Mouse (Mus musculus): ENCODE measurements at regions not wholly inside any gene's neighbourhood (a gene's known extent, or its start where the extent isn't known, plus 50 kb on each side); places are given as distances from the start of the nearest gene placed in this dataset.

DNA sequence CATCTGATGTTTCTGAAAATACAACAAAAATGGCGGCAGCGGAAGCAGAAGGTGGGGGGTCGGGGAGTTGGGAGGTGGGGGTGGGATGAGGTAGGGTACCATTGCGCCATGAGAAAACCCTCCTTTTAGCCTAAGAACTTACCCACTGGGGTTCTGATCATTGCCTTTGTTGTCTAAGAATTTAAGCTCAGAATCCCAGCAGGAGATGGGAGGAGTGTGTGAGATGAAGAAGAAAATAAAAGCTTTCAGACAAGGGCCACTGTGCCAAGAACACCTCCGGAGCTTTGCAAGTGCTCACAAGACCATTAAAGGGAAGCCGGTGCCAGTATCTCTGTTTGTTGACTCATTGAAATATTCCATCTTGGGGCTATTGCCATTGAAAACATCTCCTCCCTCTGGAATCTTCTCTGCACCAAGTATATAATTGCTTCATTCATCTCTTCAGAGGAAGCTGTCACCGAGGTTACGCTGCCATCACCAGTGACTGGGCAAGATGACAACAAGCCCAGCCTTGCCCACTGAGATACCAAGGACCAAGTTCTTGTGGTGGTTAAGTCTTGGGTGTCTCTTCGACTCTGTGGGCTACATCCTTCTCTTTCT lies 614.0 kb upstream of the Adam5 start:
- Histone ChIP-seq H3K4me3 (ENCODE audit: insufficient read depth in 1 of 2, low read depth in 1 of 2, low read length in 2 of 2, poor library complexity in 1 of 2, severe bottlenecking in 1 of 2) (no peak overlapping the region), H3K9ac (ENCODE audit: insufficient read depth, low read depth, low read length, poor library complexity, severe bottlenecking) (no peak overlapping the region), H3K4me1 (ENCODE audit: control insufficient read depth in 2 of 2, insufficient read depth in 2 of 2, low read length in 2 of 2, poor library complexity in 1 of 2) (peaks cover 1 to 8% of the 10 kb centered on the region in 2 experiments; a peak in 3 of 4 replicates), H3K36me3 (ENCODE audit: control insufficient read depth, insufficient read depth, low read length, poor library complexity, severe bottlenecking) (no peaks in the 10 kb centered on the region), H3K9me3 (ENCODE audit: control insufficient read depth, insufficient read depth, low read depth, low read length) (no peaks in the 10 kb centered on the region), H3K27ac (ENCODE audit: insufficient read depth, low read depth, low read length, poor library complexity, severe bottlenecking) (no peak overlapping the region)
- in situ Hi-C loops (cut with MboI; ENCODE audit: low sequenced_read_pairs in 2 of 2, unreplicated experiment in 2 of 2): no loop called here
- no peak for DNase-seq (ENCODE audit: low read depth, low spot score)
- TF ChIP-seq HCFC1 (IDR thresholded peaks at IDR 0.05; ENCODE audit: borderline replicate concordance, insufficient read depth, low read length): no peak
- TF ChIP-seq ZC3H11A (IDR thresholded peaks at IDR 0.05; ENCODE audit: borderline replicate concordance, low read depth, low read length): no peak
- TF ChIP-seq ZNF384 (IDR thresholded peaks at IDR 0.05; ENCODE audit: low read depth, low read length): no peak
- no peak for TF ChIP-seq MAFK (IDR thresholded peaks at IDR 0.05; ENCODE audit: insufficient read depth, low read depth, low read length)
- TF ChIP-seq CHD2 (IDR thresholded peaks at IDR 0.05; ENCODE audit: low read depth, low read length): no peak

DNA sequence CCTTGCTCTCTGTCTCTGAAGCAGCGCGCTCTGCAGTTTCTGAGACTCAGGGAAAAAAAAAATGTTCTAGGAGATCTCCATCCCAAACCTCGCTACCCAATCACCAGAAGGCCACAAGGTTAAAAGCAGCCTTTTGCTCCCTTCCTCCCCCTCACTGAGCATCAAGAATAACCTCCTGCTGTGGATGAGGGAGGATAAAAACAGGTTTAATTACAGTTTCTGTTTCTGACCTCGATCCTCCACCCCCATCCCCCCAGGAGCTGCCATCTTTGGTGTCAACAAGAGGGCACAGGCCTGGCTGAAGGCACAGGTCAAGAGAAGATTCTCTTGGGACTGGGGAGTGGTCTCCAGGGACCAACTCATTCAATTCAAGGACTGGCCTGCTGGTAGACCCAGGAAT lies 613.0 kb upstream of the Adam5 start:
- TF ChIP-seq ZC3H11A (IDR thresholded peaks at IDR 0.05; ENCODE audit: borderline replicate concordance, low read depth, low read length): no peak
- TF ChIP-seq MAFK (IDR thresholded peaks at IDR 0.05; ENCODE audit: insufficient read depth, low read depth, low read length): no peak
- no peak for TF ChIP-seq HCFC1 (IDR thresholded peaks at IDR 0.05; ENCODE audit: borderline replicate concordance, insufficient read depth, low read length)
- TF ChIP-seq CHD2 (IDR thresholded peaks at IDR 0.05; ENCODE audit: low read depth, low read length): no peak
- no peak for TF ChIP-seq ZNF384 (IDR thresholded peaks at IDR 0.05; ENCODE audit: low read depth, low read length)
- in situ Hi-C loops (cut with MboI; ENCODE audit: low sequenced_read_pairs in 2 of 2, unreplicated experiment in 2 of 2): no loop called here
- no peak for DNase-seq (ENCODE audit: low read depth, low spot score)
- Histone ChIP-seq H3K4me1 (ENCODE audit: control insufficient read depth in 2 of 2, insufficient read depth in 2 of 2, low read length in 2 of 2, poor library complexity in 1 of 2) (peaks cover 1 to 8% of the 10 kb centered on the region in 2 experiments; a peak in 3 of 4 replicates), H3K9ac (ENCODE audit: insufficient read depth, low read depth, low read length, poor library complexity, severe bottlenecking) (no peak overlapping the region), H3K4me3 (ENCODE audit: insufficient read depth in 1 of 2, low read depth in 1 of 2, low read length in 2 of 2, poor library complexity in 1 of 2, severe bottlenecking in 1 of 2) (no peak overlapping the region), H3K36me3 (ENCODE audit: control insufficient read depth, insufficient read depth, low read length, poor library complexity, severe bottlenecking) (no peaks in the 10 kb centered on the region), H3K27ac (ENCODE audit: insufficient read depth, low read depth, low read length, poor library complexity, severe bottlenecking) (no peak overlapping the region), H3K9me3 (ENCODE audit: control insufficient read depth, insufficient read depth, low read depth, low read length) (no peaks in the 10 kb centered on the region)

DNA sequence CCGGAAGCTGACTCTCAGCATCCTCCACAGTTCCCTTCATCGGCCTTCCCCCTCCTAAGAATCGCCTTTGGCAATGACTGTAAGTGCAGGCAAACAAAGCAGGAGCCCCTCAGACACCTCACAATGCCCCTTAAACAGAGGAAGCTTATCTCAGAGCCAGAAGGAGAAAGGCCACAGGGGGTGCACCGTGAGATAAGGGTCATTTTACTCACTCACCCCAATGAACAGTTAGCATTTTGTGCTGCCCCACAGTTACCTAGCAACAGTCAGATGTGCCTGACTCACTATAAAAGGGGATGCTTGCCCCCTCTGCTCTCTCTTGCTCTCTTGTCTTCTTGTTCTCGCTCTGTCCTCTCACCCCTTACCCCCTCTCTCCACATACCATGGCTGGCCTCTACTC lies 606.4 kb upstream of the Adam5 start:
- no peaks in the 10 kb centered on the region for H3K36me3 ChIP-seq (ENCODE audit: control insufficient read depth, insufficient read depth, low read length, poor library complexity, severe bottlenecking)
- in situ Hi-C loops (cut with MboI; ENCODE audit: low sequenced_read_pairs in 2 of 2, unreplicated experiment in 2 of 2): no loop called here
- H3K9me3 ChIP-seq (ENCODE audit: control insufficient read depth, insufficient read depth, low read depth, low read length): no peaks in the 10 kb centered on the region
- H3K27ac ChIP-seq (ENCODE audit: insufficient read depth, low read depth, low read length, poor library complexity, severe bottlenecking): no peak overlapping the region
- peaks cover 0 to 5% of the 10 kb centered on the region in 2 experiments; a peak in 1 of 4 replicates for H3K4me1 ChIP-seq (ENCODE audit: control insufficient read depth in 2 of 2, insufficient read depth in 2 of 2, low read length in 2 of 2, poor library complexity in 1 of 2)
- H3K9ac ChIP-seq (ENCODE audit: insufficient read depth, low read depth, low read length, poor library complexity, severe bottlenecking): no peak overlapping the region
- no peak overlapping the region for H3K4me3 ChIP-seq (ENCODE audit: insufficient read depth in 1 of 2, low read depth in 1 of 2, low read length in 2 of 2, poor library complexity in 1 of 2, severe bottlenecking in 1 of 2)
- no peak for DNase-seq (ENCODE audit: low read depth, low spot score)
- TF ChIP-seq ZNF384 (IDR thresholded peaks at IDR 0.05; ENCODE audit: low read depth, low read length): no peak

DNA sequence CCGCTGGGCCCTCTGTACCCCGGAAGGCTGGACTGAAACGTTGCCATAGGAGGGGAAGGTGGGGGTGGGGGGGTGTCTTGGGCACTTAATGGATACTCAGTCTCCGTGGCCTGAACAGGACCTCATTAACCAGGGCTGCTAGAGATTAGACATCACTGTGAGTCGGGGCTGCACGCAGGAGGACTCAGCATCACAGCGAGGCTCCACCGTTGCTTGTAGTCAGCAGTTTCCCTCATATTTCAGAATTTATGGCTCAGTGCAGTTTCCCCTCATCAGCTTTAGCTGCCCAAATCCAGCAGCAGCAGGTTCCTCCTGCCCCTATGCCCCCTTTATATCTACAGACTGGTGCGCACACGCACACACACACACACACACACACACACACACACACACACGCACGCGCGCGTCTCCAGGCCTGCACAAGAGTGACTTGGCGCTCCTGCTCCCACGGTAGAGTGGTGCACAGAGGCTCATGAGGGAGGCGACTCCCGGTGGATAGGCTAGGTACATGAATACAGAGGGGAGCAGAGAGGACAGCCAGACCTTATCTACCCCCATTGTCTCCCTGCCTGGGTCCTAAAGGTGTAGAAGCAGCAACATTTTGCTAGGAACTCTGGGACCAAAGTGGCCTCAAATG lies 605.8 kb upstream of the Adam5 start:
- Histone ChIP-seq H3K36me3 (ENCODE audit: control insufficient read depth, insufficient read depth, low read length, poor library complexity, severe bottlenecking) (no peaks in the 10 kb centered on the region), H3K4me1 (ENCODE audit: control insufficient read depth in 2 of 2, insufficient read depth in 2 of 2, low read length in 2 of 2, poor library complexity in 1 of 2) (peaks cover 0 to 5% of the 10 kb centered on the region in 2 experiments; a peak in 1 of 4 replicates), H3K9ac (ENCODE audit: insufficient read depth, low read depth, low read length, poor library complexity, severe bottlenecking) (no peak overlapping the region), H3K27ac (ENCODE audit: insufficient read depth, low read depth, low read length, poor library complexity, severe bottlenecking) (no peak overlapping the region), H3K9me3 (ENCODE audit: control insufficient read depth, insufficient read depth, low read depth, low read length) (no peaks in the 10 kb centered on the region), H3K4me3 (ENCODE audit: insufficient read depth in 1 of 2, low read depth in 1 of 2, low read length in 2 of 2, poor library complexity in 1 of 2, severe bottlenecking in 1 of 2) (no peak overlapping the region)
- in situ Hi-C loops (cut with MboI; ENCODE audit: low sequenced_read_pairs in 2 of 2, unreplicated experiment in 2 of 2): no loop called here
- DNase-seq (ENCODE audit: low read depth, low spot score): no peak
- TF ChIP-seq CHD2 (IDR thresholded peaks at IDR 0.05; ENCODE audit: low read depth, low read length): no peak

DNA sequence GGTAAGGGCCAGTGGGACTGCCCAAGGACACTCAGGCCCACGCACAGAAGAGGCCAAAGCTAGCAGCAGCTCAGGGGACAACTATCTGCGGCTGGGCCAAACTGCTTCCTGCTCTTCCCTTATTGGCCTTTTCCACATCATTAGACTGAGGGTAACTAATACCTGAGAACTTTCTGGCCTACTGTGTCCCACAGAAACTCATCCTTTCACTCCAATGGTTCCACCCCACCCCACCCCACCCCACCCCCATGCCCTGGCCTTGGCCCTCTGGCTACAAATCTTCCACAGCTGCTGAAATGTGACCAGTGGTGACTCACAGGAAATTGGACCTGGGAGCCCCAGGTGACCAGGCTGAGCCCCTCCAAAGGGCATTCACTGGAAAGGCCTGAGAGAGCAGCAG lies 604.6 kb upstream of the Adam5 start:
- H3K27ac ChIP-seq (ENCODE audit: insufficient read depth, low read depth, low read length, poor library complexity, severe bottlenecking): no peak overlapping the region
- no peak overlapping the region for H3K4me3 ChIP-seq (ENCODE audit: insufficient read depth in 1 of 2, low read depth in 1 of 2, low read length in 2 of 2, poor library complexity in 1 of 2, severe bottlenecking in 1 of 2)

More for the DNA sequence above, 604.6 kb upstream of the Adam5 start:
- no peak for DNase-seq (ENCODE audit: low read depth, low spot score)
- in situ Hi-C loops (cut with MboI; ENCODE audit: low sequenced_read_pairs in 2 of 2, unreplicated experiment in 2 of 2): no loop called here
- Histone ChIP-seq H3K9me3 (ENCODE audit: control insufficient read depth, insufficient read depth, low read depth, low read length) (no peaks in the 10 kb centered on the region), H3K4me1 (ENCODE audit: control insufficient read depth in 2 of 2, insufficient read depth in 2 of 2, low read length in 2 of 2, poor library complexity in 1 of 2) (peaks cover 0 to 5% of the 10 kb centered on the region in 2 experiments; a peak in 1 of 4 replicates), H3K36me3 (ENCODE audit: control insufficient read depth, insufficient read depth, low read length, poor library complexity, severe bottlenecking) (no peaks in the 10 kb centered on the region), H3K9ac (ENCODE audit: insufficient read depth, low read depth, low read length, poor library complexity, severe bottlenecking) (no peak overlapping the region)
- TF ChIP-seq MAFK (IDR thresholded peaks at IDR 0.05; ENCODE audit: insufficient read depth, low read depth, low read length) (no peak), ZNF384 (IDR thresholded peaks at IDR 0.05; ENCODE audit: low read depth, low read length) (no peak), HCFC1 (IDR thresholded peaks at IDR 0.05; ENCODE audit: borderline replicate concordance, insufficient read depth, low read length) (no peak)

All from ES-E14 (cell line).